Mouse (Mus musculus): ENCODE results near the gene Olfr487. TPM values are rescaled to one million over a fixed set of nuclear protein-coding genes. Genes with fewer than 3 reads are reported as not detected.

Olfr487 gene
- polyA plus RNA-seq, 1 experiment from 2014 or later: not detected

GRCm38 (mm10) chr7:108159771-108160170 lies 54.7 kb downstream of the Olfr487 start, which contains the start of gene Olfr485:
Gene Olfr485, minus strand, starts transcription at chr7:108159871.
- no peak within 1 kb of the TSS for H3K9ac ChIP-seq (ENCODE audit: low read depth, low read length)
- no peak within 1 kb of the TSS for H3K4me3 ChIP-seq (ENCODE audit: low read depth, low read length)
- no peak within 1 kb of the TSS for H3K4me2 ChIP-seq (ENCODE audit: low read length)
- no peaks in the 10 kb centered on the region for H3K4me1 ChIP-seq (ENCODE audit: control insufficient read depth, insufficient read depth, low read length)
- H3K27me3 ChIP-seq (ENCODE audit: control insufficient read depth, insufficient read depth, low read depth, low read length): no peaks in the 10 kb centered on the region
- H3K9me3 ChIP-seq (replicated peaks; ENCODE audit: control insufficient read depth, low read length, poor library complexity, severe bottlenecking): no peaks in the 10 kb centered on the region
- ATAC-seq: no peak
- no peaks in the 10 kb centered on the region for H3K36me3 ChIP-seq (ENCODE audit: control insufficient read depth, insufficient read depth, low read length)
- H3K27ac ChIP-seq (ENCODE audit: low read length): no peak within 1 kb of the TSS

Other genes with a start within 250 kb of the Olfr487 start
- gene Olfr476, start 249.8 kb downstream of the Olfr487 start, polyA plus RNA-seq (2015; fragmentation: Nextera tagmentation; extraction: Ambion mirVana): not detected in 2 replicates
- gene Olfr477, start 227.9 kb downstream of the Olfr487 start, polyA plus RNA-seq (2015; fragmentation: Nextera tagmentation; extraction: Ambion mirVana): not detected in 2 replicates
- gene Olfr478, start 180.6 kb downstream of the Olfr487 start, polyA plus RNA-seq (2015; fragmentation: Nextera tagmentation; extraction: Ambion mirVana): not detected in 2 replicates
- gene Olfr479, start 163.9 kb downstream of the Olfr487 start, polyA plus RNA-seq (2015; fragmentation: Nextera tagmentation; extraction: Ambion mirVana): not detected in 2 replicates
- not detected in 2 replicates for gene Olfr480, start 147.3 kb downstream of the Olfr487 start, polyA plus RNA-seq (2015; fragmentation: Nextera tagmentation; extraction: Ambion mirVana)
- not detected in 2 replicates for gene Olfr481, start 134.8 kb downstream of the Olfr487 start, polyA plus RNA-seq (2015; fragmentation: Nextera tagmentation; extraction: Ambion mirVana)
- 0.08 and 0.10 TPM in 2 replicates for gene Olfr482, start 117.0 kb downstream of the Olfr487 start, polyA plus RNA-seq (2015; fragmentation: Nextera tagmentation; extraction: Ambion mirVana)
- gene Olfr483, start 113.8 kb downstream of the Olfr487 start, polyA plus RNA-seq (2015; fragmentation: Nextera tagmentation; extraction: Ambion mirVana): not detected in 2 replicates
- gene Olfr484, start 87.2 kb downstream of the Olfr487 start, polyA plus RNA-seq (2015; fragmentation: Nextera tagmentation; extraction: Ambion mirVana): not detected in 2 replicates
- gene Olfr485, start 54.8 kb downstream of the Olfr487 start, polyA plus RNA-seq (2015; fragmentation: Nextera tagmentation; extraction: Ambion mirVana): not detected in 2 replicates
- gene Olfr486, start 41.9 kb downstream of the Olfr487 start, polyA plus RNA-seq (2015; fragmentation: Nextera tagmentation; extraction: Ambion mirVana): not detected in 2 replicates
- not detected in 2 replicates for gene Olfr488, start 43.7 kb upstream of the Olfr487 start, polyA plus RNA-seq (2015; fragmentation: Nextera tagmentation; extraction: Ambion mirVana)
- not detected in 2 replicates for gene Olfr490, start 74.3 kb upstream of the Olfr487 start, polyA plus RNA-seq (2015; fragmentation: Nextera tagmentation; extraction: Ambion mirVana)
- gene Olfr491, start 98.8 kb upstream of the Olfr487 start, polyA plus RNA-seq (2015; fragmentation: Nextera tagmentation; extraction: Ambion mirVana): not detected in 2 replicates
- not detected in 2 replicates for gene Olfr492, start 109.0 kb upstream of the Olfr487 start, polyA plus RNA-seq (2015; fragmentation: Nextera tagmentation; extraction: Ambion mirVana)
- not detected in 2 replicates for gene Olfr493, start 132.3 kb upstream of the Olfr487 start, polyA plus RNA-seq (2015; fragmentation: Nextera tagmentation; extraction: Ambion mirVana)
- gene Olfr494, start 150.7 kb upstream of the Olfr487 start, polyA plus RNA-seq (2015; fragmentation: Nextera tagmentation; extraction: Ambion mirVana): not detected in 2 replicates
- not detected in 2 replicates for gene Olfr495, start 178.5 kb upstream of the Olfr487 start, polyA plus RNA-seq (2015; fragmentation: Nextera tagmentation; extraction: Ambion mirVana)
- gene Olfr497, start 205.8 kb upstream of the Olfr487 start, polyA plus RNA-seq (2015; fragmentation: Nextera tagmentation; extraction: Ambion mirVana): not detected in 2 replicates

Measured in midbrain, embryonic 16.5 days (tissue).